Mouse (Mus musculus): ENCODE measurements around the gene Gpr107.

GRCm38 (mm10) chr2:31179471-31179870, 27.4 kb downstream of the Gpr107 start:
- TF ChIP-seq CTCF (IDR thresholded peaks at IDR 0.05; ENCODE audit: control insufficient read depth, insufficient read depth, insufficient read length) (no peak), USF1 (IDR thresholded peaks at IDR 0.05; ENCODE audit: low read depth) (no peak), MAX (IDR thresholded peaks at IDR 0.05) (no peak), CEBPB (IDR thresholded peaks at IDR 0.05; ENCODE audit: low read depth) (no peak), FOSL1 (IDR thresholded peaks at IDR 0.05; ENCODE audit: insufficient read depth, low read length, poor library complexity, severe bottlenecking) (no peak)

Measured in C2C12 (cell line).